Mouse (Mus musculus): Measurements from ENCODE around the gene Tbx15. TPM values are rescaled to one million over a fixed set of nuclear protein-coding genes. Genes with fewer than 3 reads are reported as not detected.

Tbx15 gene
- polyA plus RNA-seq, 1 experiment from 2014 or later, result 0.36 TPM

DNA sequence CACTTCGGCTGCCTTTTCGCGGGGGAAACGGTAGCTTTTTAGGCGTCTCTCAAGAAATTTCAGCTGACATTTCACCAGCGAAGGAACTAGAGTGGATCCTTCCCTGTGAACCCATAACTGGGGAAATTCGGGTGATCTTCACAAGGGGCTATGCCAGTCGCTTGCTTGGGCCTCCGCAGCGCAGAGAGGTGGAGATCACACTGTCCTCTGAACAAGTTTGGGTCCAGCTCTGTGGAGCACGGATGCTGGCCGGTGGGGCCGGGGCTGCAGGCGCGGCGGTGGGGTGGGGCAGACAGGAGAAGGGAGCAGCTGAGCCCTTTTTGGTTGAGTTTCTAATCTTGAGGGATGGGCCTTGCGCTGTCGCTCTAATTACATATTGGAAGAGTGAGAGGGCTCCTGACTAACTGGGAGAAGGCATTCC, 21.2 kb downstream of the Tbx15 start:
- no peaks in the 10 kb centered on the region for H3K36me3 ChIP-seq
- peaks cover 7% of the 10 kb centered on the region; the same call in 1 of the 2 replicates for H3K4me1 ChIP-seq
- H3K4me3 ChIP-seq (replicated peaks), result no peak overlapping the region
- no peak for ATAC-seq (replicated peaks; ENCODE audit: low FRiP score)
- WGBS, result 4% methylated on average over 18 of the region's 18 CpGs
- H3K27ac ChIP-seq, result no peak overlapping the region
- no peak overlapping the region for H3K9ac ChIP-seq
- no peak overlapping the region for H3K4me2 ChIP-seq
- H3K9me3 ChIP-seq (replicated peaks), result no peaks in the 10 kb centered on the region
- H3K27me3 ChIP-seq, result peaks cover 96% of the 10 kb centered on the region

DNA sequence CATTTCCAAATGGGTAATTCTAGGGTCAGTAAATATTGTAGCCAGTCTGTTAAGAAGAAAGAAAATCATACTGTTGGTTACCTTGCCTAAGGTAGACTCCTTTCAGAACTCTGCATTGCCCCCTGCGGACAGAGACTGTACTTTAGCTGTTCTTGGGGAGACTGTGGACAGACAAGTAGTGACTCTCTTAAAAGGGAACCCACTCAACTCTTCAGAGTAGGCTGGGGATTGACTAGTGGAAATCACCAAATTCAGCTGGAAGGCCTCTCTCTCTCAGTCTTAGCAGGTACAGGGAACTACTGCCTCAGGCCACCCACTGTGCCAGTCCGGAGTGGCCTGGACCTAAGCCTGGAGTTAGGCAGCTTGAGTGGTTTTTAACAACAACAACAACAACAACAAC, 21.8 kb downstream of the Tbx15 start:
- H3K4me1 ChIP-seq, result peaks cover under 1% of the 10 kb centered on the region; the same call in 1 of the 2 replicates

DNA sequence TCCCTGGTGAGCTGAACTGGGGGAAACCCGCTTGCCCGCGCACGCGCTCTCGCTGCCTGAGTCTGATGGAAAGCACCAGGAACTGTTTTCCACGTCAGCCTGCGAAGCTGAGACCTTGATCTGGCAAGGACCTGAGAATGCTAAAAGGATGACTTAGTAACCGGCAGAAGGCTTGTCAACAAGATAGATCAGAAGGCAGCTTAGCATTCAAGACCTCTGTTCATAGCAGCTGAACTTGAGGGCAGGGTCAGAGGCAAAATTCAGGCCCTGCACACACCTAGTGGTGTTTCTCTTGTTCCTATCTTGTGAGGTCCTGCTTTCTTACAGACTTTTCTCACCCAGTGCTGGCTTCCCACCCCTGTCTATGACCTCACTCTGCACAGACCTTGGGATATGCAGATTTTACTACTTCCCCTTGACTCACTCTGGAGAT, 23.3 kb downstream of the Tbx15 start:
- H3K4me3 ChIP-seq (replicated peaks), result no peak overlapping the region
- H3K27ac ChIP-seq, result no peak overlapping the region
- no peak for ATAC-seq (replicated peaks; ENCODE audit: low FRiP score)
- 9% methylated on average over 9 of the region's 9 CpGs for WGBS
- no peak overlapping the region for H3K9ac ChIP-seq
- no peaks in the 10 kb centered on the region for H3K9me3 ChIP-seq (replicated peaks)
- H3K36me3 ChIP-seq, result no peaks in the 10 kb centered on the region
- H3K4me1 ChIP-seq, result no peaks in the 10 kb centered on the region
- H3K4me2 ChIP-seq, result no peak overlapping the region
- H3K27me3 ChIP-seq, result peaks cover 91% of the 10 kb centered on the region

More for the DNA sequence above, 21.8 kb downstream of the Tbx15 start:
- Histone ChIP-seq H3K36me3 (no peaks in the 10 kb centered on the region), H3K9me3 (replicated peaks) (no peaks in the 10 kb centered on the region), H3K27ac (no peak overlapping the region), H3K4me2 (no peak overlapping the region), H3K9ac (no peak overlapping the region), H3K27me3 (peaks cover 96% of the 10 kb centered on the region), H3K4me3 (replicated peaks) (no peak overlapping the region)
- 5% methylated on average over 2 of the region's 2 CpGs for WGBS
- ATAC-seq (replicated peaks; ENCODE audit: low FRiP score), result no peak

DNA sequence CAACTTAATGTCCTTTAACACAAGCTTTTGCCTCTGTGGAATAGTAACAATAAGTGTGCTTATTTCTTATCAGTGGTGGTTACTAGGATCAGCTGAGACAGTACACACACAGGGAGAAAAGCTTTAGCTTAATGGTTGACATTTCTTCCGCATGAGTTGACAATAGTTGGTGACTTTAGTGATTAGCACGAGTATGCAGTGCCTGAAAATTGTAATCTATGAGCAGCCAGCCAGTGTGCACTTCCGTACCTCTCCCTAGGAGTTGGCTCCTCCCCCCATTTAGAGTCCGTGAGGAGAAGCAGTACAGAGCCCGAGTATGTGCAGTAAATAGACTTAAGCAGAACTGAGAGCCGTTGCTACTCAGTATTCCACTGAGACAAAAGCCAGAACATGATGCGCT, 24.5 kb downstream of the Tbx15 start:
- Histone ChIP-seq H3K27ac (no peak overlapping the region), H3K27me3 (peaks cover 88% of the 10 kb centered on the region), H3K4me2 (no peak overlapping the region), H3K4me3 (replicated peaks) (no peak overlapping the region), H3K9me3 (replicated peaks) (no peaks in the 10 kb centered on the region), H3K36me3 (no peaks in the 10 kb centered on the region), H3K9ac (no peak overlapping the region), H3K4me1 (no peaks in the 10 kb centered on the region)
- no peak; the same call in 1 of the 2 replicates for ATAC-seq (replicated peaks; ENCODE audit: low FRiP score)
- WGBS, result 29% methylated on average over 7 of the region's 7 CpGs

DNA sequence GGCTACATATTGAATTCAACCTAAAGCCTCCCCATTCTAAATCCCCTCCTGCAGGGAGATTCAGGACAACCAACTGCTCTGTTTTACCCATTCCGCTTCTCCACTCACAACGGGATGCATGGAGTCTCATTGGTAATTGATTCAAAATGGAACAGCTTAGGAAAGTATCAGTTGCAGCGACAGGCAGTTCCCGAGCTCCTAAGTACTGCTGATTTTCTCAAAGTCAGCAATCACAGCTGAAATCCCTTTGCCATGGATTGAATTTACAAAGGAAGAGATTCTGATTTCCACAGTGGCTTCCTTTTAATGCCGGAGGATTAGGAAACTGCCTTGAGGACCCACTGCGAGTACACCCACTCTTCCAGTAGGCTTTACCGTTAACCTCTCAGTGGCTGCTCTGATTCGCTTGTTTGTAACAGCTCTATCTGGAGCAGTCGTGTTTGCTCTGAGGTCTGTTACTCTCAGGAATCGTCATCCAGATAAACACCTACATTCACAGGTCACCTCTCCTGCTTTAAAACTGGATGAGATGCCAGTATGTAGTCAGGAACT, 26.6 kb downstream of the Tbx15 start:
- no peak for ATAC-seq (replicated peaks; ENCODE audit: low FRiP score)
- no peak overlapping the region for H3K9ac ChIP-seq
- no peaks in the 10 kb centered on the region for H3K4me1 ChIP-seq
- no peaks in the 10 kb centered on the region for H3K36me3 ChIP-seq
- H3K4me2 ChIP-seq, result no peak overlapping the region
- H3K4me3 ChIP-seq (replicated peaks), result no peak overlapping the region
- no peak overlapping the region for H3K27ac ChIP-seq
- 52% methylated on average over 10 of the region's 10 CpGs for WGBS
- no peaks in the 10 kb centered on the region for H3K9me3 ChIP-seq (replicated peaks)
- H3K27me3 ChIP-seq, result peaks cover 72% of the 10 kb centered on the region

DNA sequence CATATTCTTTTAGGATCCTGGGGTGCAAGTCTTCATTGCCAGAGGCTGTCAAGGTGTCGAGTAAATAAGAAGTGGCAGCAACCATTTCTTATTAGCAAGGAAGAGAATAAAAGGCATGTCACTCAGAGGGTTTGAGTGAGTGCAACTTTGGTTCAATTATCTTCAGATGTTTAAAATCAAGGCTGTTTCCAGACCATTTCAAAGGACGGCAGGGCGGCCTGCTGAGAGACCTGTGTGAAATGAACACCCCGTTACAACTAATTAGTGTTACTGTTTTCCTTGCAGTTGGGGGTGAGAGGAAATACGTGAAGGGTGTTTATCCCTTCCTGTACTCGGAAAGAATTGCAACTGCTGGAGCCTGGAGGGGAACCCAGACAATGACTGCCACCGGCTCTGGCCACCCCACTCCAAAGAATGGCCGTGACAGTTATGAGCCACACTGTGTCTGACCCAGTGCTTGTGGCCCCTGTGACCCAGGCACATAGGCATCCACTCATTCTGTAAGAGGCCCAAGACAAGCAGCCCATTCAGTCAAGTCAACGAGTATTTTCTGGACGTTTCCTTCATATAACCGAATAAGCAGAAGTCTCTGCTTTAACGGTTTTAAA, 37.9 kb downstream of the Tbx15 start:
- no peak overlapping the region for H3K27ac ChIP-seq
- ATAC-seq (replicated peaks; ENCODE audit: low FRiP score), result no peak
- H3K9ac ChIP-seq, result no peak overlapping the region
- H3K4me2 ChIP-seq, result no peak overlapping the region
- H3K9me3 ChIP-seq (replicated peaks), result no peaks in the 10 kb centered on the region
- H3K4me3 ChIP-seq (replicated peaks), result no peak overlapping the region
- H3K27me3 ChIP-seq, result no peaks in the 10 kb centered on the region
- WGBS, result 46% methylated on average over 12 of the region's 12 CpGs
- H3K36me3 ChIP-seq, result no peaks in the 10 kb centered on the region
- no peaks in the 10 kb centered on the region for H3K4me1 ChIP-seq

DNA sequence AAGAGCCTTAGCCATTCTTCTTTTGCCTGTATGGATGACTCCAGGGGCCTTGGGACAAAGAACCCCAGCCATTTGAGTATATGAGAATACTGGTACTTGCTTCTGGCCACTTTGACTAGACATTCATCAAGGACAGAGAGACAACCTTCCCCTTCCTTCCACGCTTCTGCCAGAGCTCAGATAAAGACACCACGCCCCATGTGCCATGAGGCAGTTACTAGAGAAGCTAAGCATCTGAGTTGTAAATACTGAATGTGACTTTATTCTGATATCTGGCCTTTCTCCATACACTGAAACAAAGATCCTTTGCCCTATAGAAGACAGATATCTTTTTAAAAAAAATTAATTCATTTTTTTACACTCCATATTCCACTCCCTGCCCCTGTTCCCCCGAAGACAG, 39.5 kb downstream of the Tbx15 start:
- no peak overlapping the region for H3K27ac ChIP-seq
- no peaks in the 10 kb centered on the region for H3K27me3 ChIP-seq
- H3K4me2 ChIP-seq, result no peak overlapping the region
- ATAC-seq (replicated peaks; ENCODE audit: low FRiP score), result no peak
- H3K9ac ChIP-seq, result no peak overlapping the region
- no peaks in the 10 kb centered on the region for H3K9me3 ChIP-seq (replicated peaks)
- WGBS, result 74% methylated on average over 3 of the region's 3 CpGs
- H3K36me3 ChIP-seq, result no peaks in the 10 kb centered on the region
- H3K4me1 ChIP-seq, result no peaks in the 10 kb centered on the region
- no peak overlapping the region for H3K4me3 ChIP-seq (replicated peaks)

DNA sequence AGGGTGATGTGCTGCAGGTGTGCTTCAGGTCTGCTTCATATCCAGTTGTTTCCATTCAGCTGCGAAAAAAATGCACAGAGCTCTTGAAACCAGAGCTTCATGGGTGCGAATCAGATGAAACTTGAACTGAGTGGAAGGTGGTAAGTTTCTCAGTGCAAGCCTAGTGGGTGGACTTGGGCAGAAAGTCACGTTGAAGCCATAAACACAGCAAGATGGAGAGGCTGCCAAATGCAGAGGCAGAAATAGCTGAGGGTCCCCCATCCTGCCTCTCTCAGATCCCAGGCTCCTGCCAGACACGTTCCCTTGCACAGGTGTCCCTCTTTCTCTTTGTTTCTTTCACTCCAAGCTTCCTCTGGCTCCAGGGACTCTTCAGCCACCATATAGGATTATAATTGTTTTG, 41.3 kb downstream of the Tbx15 start:
- Histone ChIP-seq H3K27me3 (no peaks in the 10 kb centered on the region), H3K9ac (no peak overlapping the region), H3K27ac (no peak overlapping the region), H3K4me2 (no peak overlapping the region), H3K4me3 (replicated peaks) (no peak overlapping the region), H3K9me3 (replicated peaks) (no peaks in the 10 kb centered on the region), H3K36me3 (no peaks in the 10 kb centered on the region), H3K4me1 (no peaks in the 10 kb centered on the region)
- ATAC-seq (replicated peaks; ENCODE audit: low FRiP score), result no peak
- 46% methylated on average over 4 of the region's 4 CpGs for WGBS

DNA sequence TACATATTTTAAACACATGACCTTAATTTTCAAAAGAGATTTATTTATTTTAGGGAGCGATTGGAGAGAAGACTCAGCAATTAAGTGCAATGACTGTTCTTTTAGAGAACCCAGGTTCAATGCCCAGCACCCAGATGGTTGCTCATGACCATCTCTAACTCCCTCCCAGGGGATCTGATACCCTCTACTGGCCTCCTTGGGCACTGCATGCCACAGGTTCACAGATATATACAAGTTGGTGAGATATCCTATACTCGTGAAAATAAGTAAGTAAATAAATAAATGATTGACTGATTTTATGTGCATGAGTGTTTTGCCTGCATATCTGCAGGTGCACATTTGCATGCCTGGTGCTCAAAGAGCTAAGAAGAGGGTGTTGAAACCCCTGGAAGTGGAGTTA, 48.1 kb downstream of the Tbx15 start:
- H3K27me3 ChIP-seq, result no peaks in the 10 kb centered on the region; the same call in 1 of the 2 replicates
- H3K27ac ChIP-seq, result no peak overlapping the region
- peaks cover 9% of the 10 kb centered on the region; the same call in 1 of the 2 replicates for H3K4me1 ChIP-seq
- no peak overlapping the region for H3K4me3 ChIP-seq (replicated peaks)
- no peaks in the 10 kb centered on the region for H3K36me3 ChIP-seq
- no peak overlapping the region for H3K4me2 ChIP-seq
- H3K9me3 ChIP-seq (replicated peaks), result no peaks in the 10 kb centered on the region
- no peak for ATAC-seq (replicated peaks; ENCODE audit: low FRiP score)
- H3K9ac ChIP-seq, result no peak overlapping the region
- 47% methylated on average over 2 of the region's 2 CpGs for WGBS

DNA sequence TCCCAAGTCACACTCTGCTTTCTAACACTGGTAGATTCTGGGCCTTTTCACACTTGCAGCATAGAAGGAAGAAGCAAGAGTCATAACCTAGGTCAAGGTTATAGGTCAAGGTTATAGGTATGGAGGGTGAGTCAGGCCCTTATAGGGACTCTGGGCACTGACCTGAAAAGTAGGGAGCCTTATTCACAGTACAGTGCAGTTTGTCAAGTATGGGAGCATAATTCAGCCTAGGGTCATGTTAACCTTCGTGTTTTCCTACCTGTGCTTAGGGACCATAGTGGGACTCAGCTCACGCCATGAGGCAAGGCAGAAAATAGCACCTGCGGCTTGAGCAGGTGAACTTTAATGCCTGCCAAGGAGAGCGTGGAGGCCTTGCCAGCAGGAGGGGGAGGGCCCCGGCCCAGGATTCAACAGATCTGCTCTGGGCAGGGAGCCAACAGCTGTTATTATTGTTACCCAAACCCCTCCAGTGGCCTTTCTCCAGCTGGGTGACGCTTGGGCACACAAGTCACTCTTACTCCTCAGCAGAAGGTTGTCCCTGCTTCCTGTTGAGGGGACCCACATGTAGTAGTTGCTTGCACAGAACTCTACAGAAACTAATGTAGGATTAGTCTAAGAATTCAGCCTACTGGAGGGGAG, 50.0 kb downstream of the Tbx15 start:
- H3K4me1 ChIP-seq, result peaks cover 9% of the 10 kb centered on the region; the same call in 1 of the 2 replicates
- no peak overlapping the region for H3K9ac ChIP-seq
- no peak overlapping the region for H3K4me2 ChIP-seq
- ATAC-seq (replicated peaks; ENCODE audit: low FRiP score), result peak; percentile 91
- WGBS, result 16% methylated on average over 6 of the region's 6 CpGs
- H3K27me3 ChIP-seq, result no peaks in the 10 kb centered on the region; the same call in 1 of the 2 replicates
- H3K4me3 ChIP-seq (replicated peaks), result no peak overlapping the region
- H3K9me3 ChIP-seq (replicated peaks), result no peaks in the 10 kb centered on the region
- H3K36me3 ChIP-seq, result no peaks in the 10 kb centered on the region
- no peak overlapping the region for H3K27ac ChIP-seq

DNA sequence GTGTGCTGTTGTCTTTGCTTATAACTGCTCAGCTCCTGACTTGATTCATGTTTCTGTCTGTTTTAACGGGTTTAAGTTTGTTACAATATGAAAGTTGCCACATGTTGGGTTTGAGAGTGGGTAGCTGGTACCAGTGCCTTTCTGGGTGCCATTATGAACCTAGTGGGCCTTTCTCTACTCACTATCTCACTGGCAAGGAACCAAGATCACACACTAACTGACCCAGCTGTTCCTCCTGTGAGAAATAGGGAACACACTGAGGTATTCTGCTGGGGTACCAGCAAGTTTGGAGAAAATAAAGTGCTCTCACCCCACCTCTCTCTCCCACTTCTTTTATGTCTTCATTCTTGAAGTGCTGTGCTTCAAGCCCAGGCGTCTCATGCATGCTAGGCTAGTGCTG, 50.7 kb downstream of the Tbx15 start:
- Histone ChIP-seq H3K4me2 (no peak overlapping the region), H3K4me3 (replicated peaks) (no peak overlapping the region), H3K27me3 (no peaks in the 10 kb centered on the region; the same call in 1 of the 2 replicates), H3K9ac (no peak overlapping the region), H3K36me3 (no peaks in the 10 kb centered on the region), H3K9me3 (replicated peaks) (no peaks in the 10 kb centered on the region), H3K4me1 (peaks cover 9% of the 10 kb centered on the region; the same call in 1 of the 2 replicates), H3K27ac (no peak overlapping the region)
- no peak for ATAC-seq (replicated peaks; ENCODE audit: low FRiP score)
- 54% methylated on average over 2 of the region's 2 CpGs for WGBS

DNA sequence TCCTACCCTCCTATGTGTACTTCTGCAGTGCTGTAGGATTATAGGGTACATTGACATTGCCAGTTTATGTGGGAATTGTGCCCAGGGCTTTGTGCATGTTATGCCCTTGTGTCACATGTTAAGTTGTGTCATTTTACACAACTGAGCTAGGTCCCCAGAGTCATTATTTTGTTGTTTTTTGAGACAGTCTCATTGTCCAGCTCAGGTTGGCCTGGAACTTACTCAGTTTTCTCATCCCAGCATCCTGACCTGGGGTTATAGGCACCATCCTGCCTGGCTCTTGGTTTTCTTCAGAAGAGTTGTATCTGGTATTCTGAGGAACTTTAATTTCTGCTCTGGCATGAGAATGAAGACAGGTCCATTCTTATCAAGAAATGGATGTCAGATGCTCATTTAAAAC, 51.2 kb downstream of the Tbx15 start:
- Histone ChIP-seq H3K9me3 (replicated peaks) (no peaks in the 10 kb centered on the region), H3K27me3 (no peaks in the 10 kb centered on the region; the same call in 1 of the 2 replicates), H3K4me3 (replicated peaks) (no peak overlapping the region), H3K27ac (no peak overlapping the region), H3K36me3 (no peaks in the 10 kb centered on the region), H3K9ac (no peak overlapping the region), H3K4me1 (peaks cover 9% of the 10 kb centered on the region; the same call in 1 of the 2 replicates), H3K4me2 (no peak overlapping the region)
- ATAC-seq (replicated peaks; ENCODE audit: low FRiP score), result no peak
